Mouse (Mus musculus) WW6 (cell line): ENCODE data around the gene Coa6.

Source experiments
- DNase-seq: peaks from one replicate; pipeline ENCODE4 v3.0.0-alpha.2; 2013; ENCODE audit warnings: low read depth, low spot score

The Coa6 gene

DNA sequence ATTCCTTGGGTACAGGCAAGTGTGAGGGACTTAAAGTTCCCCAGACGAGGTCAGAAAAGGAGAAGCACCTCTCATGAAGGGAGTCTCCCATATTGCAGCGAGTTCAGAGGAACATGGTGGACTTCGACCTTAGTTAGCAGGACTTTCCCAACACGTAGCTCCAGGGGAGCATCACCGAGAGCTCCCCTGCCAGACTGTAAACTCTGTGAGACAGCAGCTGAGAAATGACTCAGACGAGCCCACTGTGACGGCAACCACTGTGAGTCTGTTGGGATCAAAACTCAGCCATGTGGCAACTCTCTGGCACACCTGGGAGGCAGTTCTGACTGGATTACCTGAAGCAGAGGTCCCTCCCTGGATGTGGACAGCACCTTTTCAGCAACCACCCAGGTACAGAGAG is 41.8 kb downstream of the Coa6 start:
- DNase-seq: no peak

DNA sequence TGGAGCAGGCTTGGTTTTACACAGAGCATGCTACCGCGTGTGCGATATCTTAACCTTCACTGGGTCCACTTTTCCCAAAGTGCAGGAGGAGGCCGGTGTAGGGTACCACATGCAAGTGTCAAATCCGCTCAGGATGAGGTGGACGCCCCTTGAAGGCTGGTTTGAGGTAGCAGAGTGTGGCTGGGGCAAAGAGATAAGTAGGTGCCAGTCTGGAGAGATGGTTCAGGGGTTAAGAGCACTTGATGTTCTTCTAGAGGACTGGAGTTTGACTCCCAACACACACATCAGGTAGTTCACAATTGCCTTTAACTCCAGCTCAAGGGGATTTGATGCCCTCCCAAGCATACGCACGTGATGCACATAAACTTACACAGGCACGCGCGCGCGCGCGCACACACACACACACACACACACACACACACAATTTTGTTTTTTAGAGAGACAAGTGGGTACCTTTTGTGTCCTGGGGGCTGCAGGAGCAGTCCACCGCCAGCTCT is 51.5 kb downstream of the Coa6 start:
- DNase-seq: no peak

DNA sequence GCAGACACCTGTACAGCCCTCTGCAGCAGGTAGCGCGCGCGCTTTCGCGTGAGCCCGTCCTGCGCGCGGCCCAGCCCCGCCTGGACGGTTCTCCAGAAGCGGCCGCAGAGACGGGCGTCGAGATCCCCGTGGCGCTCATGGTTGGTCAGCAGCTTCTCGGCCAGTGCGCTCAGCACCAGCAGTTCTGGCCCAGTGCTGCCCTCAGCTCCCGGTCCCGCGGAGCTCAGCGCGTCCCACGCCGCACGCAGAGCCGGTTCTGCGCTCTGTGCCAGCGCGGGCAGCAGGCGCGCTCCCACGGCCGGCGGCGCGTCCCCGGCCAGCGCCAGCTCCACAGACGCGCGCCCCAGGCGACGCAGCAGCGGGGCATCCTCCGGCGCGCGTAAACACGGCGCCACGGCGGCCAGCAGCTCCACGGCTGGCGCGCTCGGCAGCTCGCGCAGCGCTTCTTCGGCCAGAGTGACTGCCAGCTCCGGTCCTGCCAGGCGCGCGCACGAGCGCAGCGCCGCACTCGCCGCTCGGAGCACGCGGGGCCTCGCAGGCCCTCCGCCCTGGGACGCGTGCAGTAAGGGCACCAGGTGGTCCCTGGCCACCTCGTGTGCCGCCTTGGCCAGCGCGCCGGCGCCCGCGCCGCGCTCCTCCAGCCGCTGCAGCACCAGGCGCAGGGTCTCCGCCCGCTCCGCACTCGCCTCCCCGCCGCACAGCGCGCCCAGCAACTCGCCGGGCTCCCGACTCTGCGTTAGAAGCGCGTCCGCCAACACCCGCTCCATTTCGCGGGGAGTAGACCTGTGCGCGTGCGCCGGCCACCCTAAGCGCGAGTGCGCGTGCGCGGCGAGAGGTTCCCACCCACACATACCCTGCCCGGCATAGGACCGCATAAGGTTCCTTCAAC is 52.2 kb downstream of the Coa6 start, which contains the start of gene Tarbp1:
Gene Tarbp1 (minus strand): TSS at position 767 of the 889 bp plus-strand sequence.
- peak; percentile 88 for DNase-seq
